Mouse (Mus musculus) embryonic facial prominence, embryonic 13.5 days (tissue): Measurements from ENCODE around the gene Ms4a2. TPM values are rescaled to one million over a fixed set of nuclear protein-coding genes. Genes with fewer than 3 reads are reported as not detected.

ENCODE experiments used
- ATAC-seq: fragments of 200-750 bp; cut with Nextera tagmentation; 2 replicates; pipeline ENCODE4 v1.8.0; 2017; ENCODE audit warnings: low read depth; ENCODE audit not compliant: insufficient number of reproducible peaks, insufficient read depth, low FRiP score, low TSS enrichment
- H3K27ac ChIP-seq: fragments of 300-500 bp; sonication (generic); 2 replicates; pipeline ENCODE4 v1.5.1; 2015; ENCODE audit warnings: moderate library complexity, mild to moderate bottlenecking, inconsistent platforms
- H3K27me3 ChIP-seq: fragments of 300-500 bp; sonication (generic); 2 replicates; pipeline ENCODE4 v1.6.1; 2015; ENCODE audit warnings: mild to moderate bottlenecking, inconsistent platforms
- H3K36me3 ChIP-seq: fragments of 300-500 bp; sonication (generic); 2 replicates; pipeline ENCODE4 v1.6.1; 2015; ENCODE audit warnings: mild to moderate bottlenecking, inconsistent platforms
- H3K4me1 ChIP-seq: fragments of 300-500 bp; sonication (generic); 2 replicates; pipeline ENCODE4 v1.6.1; 2015; ENCODE audit warnings: inconsistent platforms
- H3K4me2 ChIP-seq: fragments of 300-500 bp; sonication (generic); 2 replicates; pipeline ENCODE4 v1.6.1; 2015; ENCODE audit warnings: moderate library complexity, mild to moderate bottlenecking, inconsistent platforms
- H3K4me3 ChIP-seq: fragments of 300-500 bp; sonication (generic); 2 replicates; pipeline ENCODE4 v1.5.1; 2015; ENCODE audit warnings: mild to moderate bottlenecking, inconsistent platforms
- H3K9ac ChIP-seq: fragments of 300-500 bp; sonication (generic); 2 replicates; pipeline ENCODE4 v1.6.1; 2015; ENCODE audit warnings: mild to moderate bottlenecking, inconsistent platforms
- H3K9me3 ChIP-seq: fragments of 300-500 bp; sonication (generic); 2 replicates; pipeline ENCODE4 v1.6.1; 2016; ENCODE audit warnings: inconsistent platforms
- WGBS: fragments of 180-500 bp; shearing (Covaris S2); methylation state at CpG from one replicate; pipeline ENCODE4 v1.1.7; 2015; ENCODE audit warnings: mixed read lengths; 5-methylcytosine and 5-hydroxymethylcytosine counted together
- polyA plus RNA-seq: library from polyadenylated mRNA; unstranded; fragments of >200 nt; fragmentation: Nextera tagmentation; extraction: Ambion mirVana; gene quantifications from 2 replicates; pipeline ENCODE4 v1.2.1, GENCODE M21; 2015

Ms4a2 gene
- polyA plus RNA-seq, 1 experiment from 2014 or later = 0.49 TPM

DNA sequence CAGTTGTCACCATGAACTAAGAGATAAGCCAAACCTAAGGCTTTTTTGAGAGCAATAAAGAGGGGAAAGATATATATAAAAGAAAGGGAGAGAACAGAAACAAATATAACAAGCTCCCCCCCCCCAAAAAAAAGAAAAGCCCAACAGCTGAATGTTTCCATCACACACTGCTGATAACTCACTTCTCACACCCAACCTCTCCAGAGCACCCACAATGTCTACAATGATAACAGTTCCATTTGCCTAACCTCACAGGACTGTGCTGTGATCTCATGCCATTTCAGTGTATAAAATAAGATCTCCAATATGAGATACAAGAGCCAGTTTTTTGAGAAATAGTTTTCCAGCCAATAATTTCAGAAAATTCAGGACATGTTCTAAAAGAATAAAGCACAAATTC is 5.5 kb downstream of the Ms4a2 start:
- Histone ChIP-seq H3K9ac (no peak overlapping the region), H3K9me3 (no peaks in the 10 kb centered on the region), H3K27ac (no peak overlapping the region), H3K4me3 (no peak overlapping the region), H3K36me3 (no peaks in the 10 kb centered on the region), H3K4me2 (no peak overlapping the region), H3K27me3 (no peaks in the 10 kb centered on the region), H3K4me1 (no peaks in the 10 kb centered on the region)
- no peak for ATAC-seq

DNA sequence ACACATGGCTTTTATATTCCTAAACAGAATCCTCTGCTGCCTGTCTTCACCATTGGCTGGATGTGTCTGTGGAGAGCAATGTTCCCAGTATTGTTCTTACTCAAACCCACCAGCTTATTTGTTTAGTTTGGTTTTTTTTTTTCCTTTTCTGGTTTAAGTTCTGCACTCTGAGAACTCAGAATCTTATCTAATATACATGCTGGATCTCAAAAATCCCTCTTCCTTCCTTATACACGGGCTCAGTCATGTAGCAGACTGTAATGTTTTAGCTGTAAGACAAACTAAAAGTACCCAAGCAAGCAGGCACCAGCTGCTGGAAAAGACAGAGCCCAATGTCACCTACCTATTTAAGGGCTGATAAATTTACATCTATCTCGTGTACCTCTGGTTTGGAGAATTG is 8.7 kb downstream of the Ms4a2 start:
- Histone ChIP-seq H3K9me3 (no peaks in the 10 kb centered on the region), H3K9ac (no peak overlapping the region), H3K4me2 (no peak overlapping the region), H3K36me3 (no peaks in the 10 kb centered on the region), H3K4me3 (no peak overlapping the region), H3K27me3 (no peaks in the 10 kb centered on the region), H3K27ac (no peak overlapping the region), H3K4me1 (no peaks in the 10 kb centered on the region)
- no peak for ATAC-seq
- 57% methylated on average over 2 of the region's 2 CpGs for whole genome bisulfite sequencing

DNA sequence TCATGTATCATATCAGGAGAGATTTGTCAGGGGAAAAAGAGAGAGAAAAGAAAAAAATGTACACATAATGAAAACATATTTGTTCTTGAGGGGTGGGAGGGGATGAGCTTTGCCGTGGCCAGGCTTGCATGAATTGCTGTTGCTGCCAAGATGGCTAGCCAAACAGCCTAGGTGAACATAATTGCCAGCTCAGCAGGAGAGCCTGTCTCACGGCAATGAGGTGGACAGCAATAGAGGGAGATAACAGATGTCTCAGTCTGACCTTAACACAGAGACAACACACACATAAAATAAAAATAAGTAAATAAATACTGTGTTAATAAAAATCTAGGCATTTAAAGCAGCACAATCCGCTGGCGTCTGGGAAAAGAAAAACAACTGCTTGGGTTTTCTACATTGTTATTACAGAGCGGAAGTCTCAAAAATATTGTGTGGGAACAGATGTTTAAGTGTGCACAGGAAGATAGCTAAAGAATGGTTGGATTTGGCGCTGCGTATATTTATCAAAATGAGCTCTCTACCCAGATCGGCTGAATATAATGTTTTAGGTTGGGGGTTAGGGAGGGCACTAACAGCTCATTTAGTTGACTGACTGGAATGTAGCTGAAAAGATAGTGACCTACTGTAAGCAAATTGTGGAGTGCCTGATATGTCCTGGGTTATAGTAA is 9.6 kb downstream of the Ms4a2 start:
- Histone ChIP-seq H3K4me3 (no peak overlapping the region), H3K4me1 (no peaks in the 10 kb centered on the region), H3K9ac (no peak overlapping the region), H3K9me3 (no peaks in the 10 kb centered on the region), H3K27me3 (no peaks in the 10 kb centered on the region), H3K27ac (no peak overlapping the region), H3K4me2 (no peak overlapping the region), H3K36me3 (no peaks in the 10 kb centered on the region)
- WGBS = 75% methylated on average over 8 of the region's 8 CpGs
- ATAC-seq = no peak

DNA sequence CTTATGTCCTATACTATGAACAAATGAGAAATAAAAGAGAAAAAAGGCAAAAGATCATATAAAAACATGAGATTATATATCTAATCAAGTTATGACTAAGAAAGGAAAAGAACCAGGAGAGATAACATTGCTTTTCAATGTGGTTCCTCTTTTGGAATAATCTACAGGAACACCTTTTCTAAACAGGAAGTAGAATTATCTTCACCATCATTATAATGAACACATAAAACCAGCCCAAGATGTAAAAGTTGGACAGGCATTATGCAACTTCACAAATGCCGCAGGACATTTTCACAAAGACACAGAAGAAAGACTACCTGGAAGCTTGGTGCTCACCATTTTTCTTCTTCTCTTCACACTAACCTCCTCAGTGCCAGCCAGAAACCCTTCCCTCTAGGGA is 10.4 kb downstream of the Ms4a2 start:
- no peak for ATAC-seq
- Histone ChIP-seq H3K4me2 (no peak overlapping the region), H3K4me1 (no peaks in the 10 kb centered on the region), H3K4me3 (no peak overlapping the region), H3K27me3 (no peaks in the 10 kb centered on the region), H3K27ac (no peak overlapping the region), H3K9ac (no peak overlapping the region), H3K9me3 (no peaks in the 10 kb centered on the region), H3K36me3 (no peaks in the 10 kb centered on the region)
- WGBS = 88% methylated on average over 1 of the region's 1 CpGs

DNA sequence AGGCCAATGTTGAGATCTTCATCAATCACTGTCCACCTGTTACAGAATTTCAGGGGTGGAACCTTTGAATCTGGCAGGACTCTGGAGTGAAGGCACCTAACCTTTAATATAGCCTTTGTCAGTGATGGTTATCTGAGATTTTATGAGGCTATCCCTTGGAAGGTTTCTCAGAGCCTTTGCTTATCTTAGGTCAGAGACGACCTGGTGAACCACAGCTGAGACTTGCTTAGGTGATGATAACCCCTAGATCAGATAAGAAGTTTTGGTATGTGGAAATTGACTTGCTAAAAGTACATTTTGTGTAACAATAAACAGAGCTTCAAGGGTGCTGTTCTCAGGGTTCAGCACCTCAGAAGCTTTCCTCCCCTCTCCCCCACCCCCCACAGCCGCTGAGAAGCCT is 11.2 kb downstream of the Ms4a2 start:
- Histone ChIP-seq H3K36me3 (no peaks in the 10 kb centered on the region), H3K4me3 (no peak overlapping the region), H3K9me3 (no peaks in the 10 kb centered on the region), H3K27me3 (no peaks in the 10 kb centered on the region), H3K4me2 (no peak overlapping the region), H3K27ac (no peak overlapping the region), H3K9ac (no peak overlapping the region), H3K4me1 (no peaks in the 10 kb centered on the region)
- 57% methylated on average over 2 of the region's 2 CpGs for WGBS
- no peak for ATAC-seq

DNA sequence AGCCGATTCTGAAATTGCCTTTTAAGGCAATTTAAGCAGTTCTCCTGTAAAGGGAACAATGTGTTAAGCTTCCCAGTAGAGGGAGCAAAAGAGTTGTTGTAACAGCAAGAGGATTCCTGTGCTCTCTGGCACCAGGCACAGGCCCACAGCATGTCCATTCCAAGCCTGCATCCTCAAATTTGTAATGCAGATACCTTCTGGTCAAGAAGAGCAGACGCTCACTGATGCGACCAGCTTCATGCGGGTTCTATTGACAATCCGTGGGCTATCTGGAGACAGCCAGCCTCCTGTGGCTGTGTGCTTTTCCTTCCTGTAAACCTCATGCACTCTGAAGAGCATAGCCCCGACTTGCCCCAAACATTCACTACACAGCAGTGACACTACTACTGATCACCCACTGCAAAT is 12.0 kb downstream of the Ms4a2 start:
- Histone ChIP-seq H3K4me3 (no peak overlapping the region), H3K36me3 (no peaks in the 10 kb centered on the region), H3K9me3 (no peaks in the 10 kb centered on the region), H3K27ac (no peak overlapping the region), H3K9ac (no peak overlapping the region), H3K4me2 (no peak overlapping the region), H3K27me3 (no peaks in the 10 kb centered on the region), H3K4me1 (no peaks in the 10 kb centered on the region)
- ATAC-seq = no peak
- 23% methylated on average over 6 of the region's 6 CpGs for WGBS

DNA sequence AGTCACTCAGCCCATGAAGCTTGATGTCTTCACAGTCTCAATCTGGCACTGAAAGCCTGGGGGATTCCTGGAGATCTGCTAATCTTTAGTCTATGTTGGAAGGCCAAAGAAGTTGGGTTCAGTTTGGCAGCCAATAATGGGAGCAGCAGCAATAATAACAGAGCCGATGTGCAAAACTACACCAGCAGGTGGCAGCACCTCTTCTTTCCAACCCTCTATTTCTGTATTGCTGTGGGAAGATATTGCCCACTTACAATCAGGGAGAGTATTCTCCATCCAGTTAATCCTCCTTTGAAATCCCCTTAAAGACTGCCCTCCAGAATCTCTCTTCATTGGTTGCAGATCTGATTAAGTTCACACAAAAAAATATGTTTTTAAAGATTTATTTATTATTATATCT is 15.3 kb downstream of the Ms4a2 start:
- ATAC-seq = no peak
- no peak overlapping the region for H3K9ac ChIP-seq
- H3K4me3 ChIP-seq = no peak overlapping the region
- H3K9me3 ChIP-seq = no peaks in the 10 kb centered on the region
- H3K4me1 ChIP-seq = no peaks in the 10 kb centered on the region
- no peaks in the 10 kb centered on the region for H3K27me3 ChIP-seq
- 16% methylated on average over 1 of the region's 1 CpGs for WGBS
- H3K27ac ChIP-seq = no peak overlapping the region
- H3K4me2 ChIP-seq = no peak overlapping the region
- H3K36me3 ChIP-seq = no peaks in the 10 kb centered on the region

DNA sequence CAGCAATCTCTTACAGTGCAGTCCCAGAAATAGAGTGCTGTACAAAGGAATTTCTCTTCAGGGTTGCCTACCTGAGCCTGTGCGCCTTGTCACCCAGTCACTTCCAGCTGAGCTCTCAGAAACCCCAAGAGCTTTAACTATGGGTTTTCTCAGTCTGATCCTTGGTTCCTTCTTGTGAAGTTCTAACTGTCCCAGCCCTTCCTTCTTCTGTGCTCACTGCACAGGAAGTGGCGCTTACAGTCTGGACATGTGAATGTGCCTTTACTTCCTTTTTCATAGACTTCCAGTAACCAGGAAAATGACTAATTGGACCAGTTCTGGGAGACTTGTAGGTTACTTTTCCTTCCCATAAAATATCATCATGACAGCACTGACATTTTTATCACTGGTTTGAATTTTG is 18.9 kb downstream of the Ms4a2 start, which contains the start of gene Ms4a6d:
Gene Ms4a6d (minus strand): TSS at position 247 of the 400 bp plus-strand sequence.
- no peak within 1 kb of the TSS for H3K4me2 ChIP-seq
- H3K9me3 ChIP-seq = no peaks in the 10 kb centered on the region
- no peaks in the 10 kb centered on the region for H3K4me1 ChIP-seq
- H3K27me3 ChIP-seq = no peaks in the 10 kb centered on the region
- H3K27ac ChIP-seq = no peak within 1 kb of the TSS
- no peak within 1 kb of the TSS for H3K9ac ChIP-seq
- ATAC-seq = no peak
- 79% methylated on average over 2 of the region's 2 CpGs for WGBS
- no peaks in the 10 kb centered on the region for H3K36me3 ChIP-seq
- H3K4me3 ChIP-seq = no peak within 1 kb of the TSS

DNA sequence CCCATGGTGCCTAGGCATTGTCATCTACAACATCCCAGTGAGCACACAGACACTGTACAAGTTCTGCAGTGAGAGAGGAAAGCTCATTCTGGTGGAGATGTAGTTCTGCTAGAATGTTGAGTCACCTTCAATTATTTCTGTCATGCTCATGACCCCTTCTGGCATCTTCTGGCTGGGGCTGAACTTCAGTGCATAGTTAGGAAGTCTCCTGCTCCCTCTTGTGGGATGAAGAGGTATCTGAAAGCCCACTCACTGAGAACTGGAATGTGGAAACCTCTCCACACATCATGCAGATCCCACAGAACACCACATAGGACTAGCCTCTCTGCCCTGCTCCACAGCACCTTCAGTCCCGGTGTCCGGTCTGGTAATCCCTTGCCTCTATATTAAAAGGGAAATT is 21.5 kb downstream of the Ms4a2 start:
- no peaks in the 10 kb centered on the region for H3K27me3 ChIP-seq
- no peaks in the 10 kb centered on the region for H3K36me3 ChIP-seq
- no peaks in the 10 kb centered on the region for H3K9me3 ChIP-seq
- no peaks in the 10 kb centered on the region for H3K4me1 ChIP-seq
- ATAC-seq = no peak
- no peak overlapping the region for H3K4me2 ChIP-seq
- no peak overlapping the region for H3K27ac ChIP-seq
- no peak overlapping the region for H3K4me3 ChIP-seq
- no peak overlapping the region for H3K9ac ChIP-seq
- 93% methylated on average over 2 of the region's 2 CpGs for WGBS

DNA sequence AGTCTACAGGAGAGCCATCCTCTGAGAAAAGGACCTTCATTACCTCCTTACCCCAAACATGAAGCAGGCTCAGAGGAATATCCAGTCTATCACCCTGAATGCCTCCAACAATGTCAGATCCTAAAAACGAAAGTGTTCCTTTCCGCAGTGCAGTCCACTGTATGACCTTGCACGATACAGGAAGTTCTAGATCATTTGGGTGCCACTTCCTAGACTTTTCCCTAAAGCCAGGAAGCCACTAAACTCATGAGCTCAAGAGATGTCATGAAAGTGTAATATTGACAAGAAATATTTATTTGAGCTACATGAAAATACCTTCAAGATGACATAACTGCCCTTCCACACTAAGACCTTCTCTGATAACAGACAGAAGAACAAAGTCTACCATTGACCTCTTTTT is 22.2 kb downstream of the Ms4a2 start:
- H3K4me2 ChIP-seq = no peak overlapping the region
- no peaks in the 10 kb centered on the region for H3K36me3 ChIP-seq
- no peak overlapping the region for H3K9ac ChIP-seq
- H3K27ac ChIP-seq = no peak overlapping the region
- 90% methylated on average over 3 of the region's 3 CpGs for WGBS
- no peak for ATAC-seq
- no peaks in the 10 kb centered on the region for H3K4me1 ChIP-seq
- no peaks in the 10 kb centered on the region for H3K9me3 ChIP-seq
- H3K27me3 ChIP-seq = no peaks in the 10 kb centered on the region
- H3K4me3 ChIP-seq = no peak overlapping the region

DNA sequence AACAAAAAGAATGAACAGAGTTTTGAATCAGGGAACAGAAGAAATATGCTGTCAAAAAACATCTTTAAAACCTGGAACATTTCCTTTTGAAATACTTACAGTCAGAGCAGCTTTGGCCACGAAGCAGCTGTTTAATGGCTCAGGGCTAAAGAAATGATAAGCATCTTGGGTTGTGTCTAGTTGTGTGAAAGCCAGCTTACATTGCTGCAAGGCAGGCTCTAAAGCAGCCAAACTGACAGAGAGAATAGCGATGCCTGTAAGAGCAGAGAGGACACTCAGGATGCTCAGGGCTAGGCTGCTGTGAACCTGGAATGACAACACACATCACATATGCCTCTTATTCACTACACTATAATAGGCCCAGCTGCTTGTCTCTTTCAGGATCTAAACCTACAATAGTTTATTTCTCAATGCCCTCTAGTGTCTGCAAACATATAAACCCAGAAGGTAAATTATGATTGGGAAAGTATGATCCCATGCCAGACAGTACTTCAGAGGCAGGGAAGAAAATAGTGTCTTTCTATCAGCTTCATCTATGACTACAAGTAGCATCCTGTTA is 33.5 kb downstream of the Ms4a2 start:
- Histone ChIP-seq H3K4me3 (no peak overlapping the region), H3K27me3 (no peaks in the 10 kb centered on the region), H3K36me3 (no peaks in the 10 kb centered on the region), H3K9ac (no peak overlapping the region), H3K4me2 (no peak overlapping the region), H3K9me3 (no peaks in the 10 kb centered on the region), H3K27ac (no peak overlapping the region), H3K4me1 (no peaks in the 10 kb centered on the region)
- ATAC-seq = no peak
- 57% methylated on average over 2 of the region's 2 CpGs for WGBS

DNA sequence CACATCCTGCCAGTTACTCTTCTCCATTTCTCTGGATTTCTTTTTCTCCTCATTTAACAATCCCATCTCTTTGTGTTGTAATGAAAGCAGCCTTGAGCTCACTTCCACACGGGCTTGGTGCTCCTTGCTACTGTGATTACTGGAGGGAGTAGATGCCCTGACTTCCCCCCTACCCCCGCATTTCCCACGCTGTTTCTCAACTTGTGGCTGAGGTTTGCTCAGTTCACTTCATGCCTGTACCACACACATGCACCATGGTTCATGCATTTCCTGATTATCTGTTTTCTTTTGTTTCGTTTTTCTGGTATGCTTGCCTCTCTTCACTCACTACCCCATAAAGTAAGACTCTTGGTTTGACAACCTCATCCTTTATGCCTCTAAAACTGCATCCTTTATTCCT is 34.3 kb downstream of the Ms4a2 start:
- WGBS = 64% methylated on average over 4 of the region's 4 CpGs
- no peak for ATAC-seq
- H3K9ac ChIP-seq = no peak overlapping the region
- H3K4me2 ChIP-seq = no peak overlapping the region
- no peaks in the 10 kb centered on the region for H3K27me3 ChIP-seq
- no peak overlapping the region for H3K4me3 ChIP-seq
- H3K9me3 ChIP-seq = no peaks in the 10 kb centered on the region
- no peaks in the 10 kb centered on the region for H3K4me1 ChIP-seq
- no peak overlapping the region for H3K27ac ChIP-seq
- H3K36me3 ChIP-seq = no peaks in the 10 kb centered on the region
